Mouse (Mus musculus): ENCODE data around the gene Sox15. TPM values are rescaled to one million over a fixed set of nuclear protein-coding genes. Genes with fewer than 3 reads are reported as not detected.
"Not testable (repeated sequence)": the region's sequence is repeated elsewhere in the genome, so short reads cannot be mapped to it uniquely, and the experiment has no call there.

Sox15 gene
- polyA plus RNA-seq, 1 experiment from 2014 or later: not detected

- H3K27ac ChIP-seq (ENCODE audit: low read depth, low read length): not testable (repeated sequence)
Observed at GRCm38 (mm10) chr11:69702886-69703285, 47.8 kb downstream of the Sox15 start.

GRCm38 (mm10) chr11:69703381-69703780 is 48.3 kb downstream of the Sox15 start:
- WGBS: 59% methylated on average over 2 of the region's 3 CpGs
- H3K27ac ChIP-seq (ENCODE audit: low read depth, low read length); H3K4me3 ChIP-seq (ENCODE audit: low read depth, low read length); H3K4me1 ChIP-seq (ENCODE audit: control insufficient read depth, insufficient read depth, low read length); H3K9ac ChIP-seq (replicated peaks; ENCODE audit: low read depth, low read length); H3K9me3 ChIP-seq (ENCODE audit: control insufficient read depth, low read length); H3K27me3 ChIP-seq (ENCODE audit: control insufficient read depth, insufficient read depth, low read length); H3K4me2 ChIP-seq (ENCODE audit: low read depth, low read length); H3K36me3 ChIP-seq (ENCODE audit: control insufficient read depth, insufficient read depth, low read length); ATAC-seq (ENCODE audit: low read depth): not testable (repeated sequence)

More at GRCm38 (mm10) chr11:69702886-69703285, 47.8 kb downstream of the Sox15 start:
- not testable (repeated sequence) for H3K27me3 ChIP-seq (ENCODE audit: control insufficient read depth, insufficient read depth, low read length); H3K4me3 ChIP-seq (ENCODE audit: low read depth, low read length); H3K4me1 ChIP-seq (ENCODE audit: control insufficient read depth, insufficient read depth, low read length); H3K9me3 ChIP-seq (ENCODE audit: control insufficient read depth, low read length); H3K9ac ChIP-seq (replicated peaks; ENCODE audit: low read depth, low read length); ATAC-seq (ENCODE audit: low read depth); H3K36me3 ChIP-seq (ENCODE audit: control insufficient read depth, insufficient read depth, low read length); H3K4me2 ChIP-seq (ENCODE audit: low read depth, low read length)
- 93% methylated on average over 10 of the region's 10 CpGs for WGBS

DNA sequence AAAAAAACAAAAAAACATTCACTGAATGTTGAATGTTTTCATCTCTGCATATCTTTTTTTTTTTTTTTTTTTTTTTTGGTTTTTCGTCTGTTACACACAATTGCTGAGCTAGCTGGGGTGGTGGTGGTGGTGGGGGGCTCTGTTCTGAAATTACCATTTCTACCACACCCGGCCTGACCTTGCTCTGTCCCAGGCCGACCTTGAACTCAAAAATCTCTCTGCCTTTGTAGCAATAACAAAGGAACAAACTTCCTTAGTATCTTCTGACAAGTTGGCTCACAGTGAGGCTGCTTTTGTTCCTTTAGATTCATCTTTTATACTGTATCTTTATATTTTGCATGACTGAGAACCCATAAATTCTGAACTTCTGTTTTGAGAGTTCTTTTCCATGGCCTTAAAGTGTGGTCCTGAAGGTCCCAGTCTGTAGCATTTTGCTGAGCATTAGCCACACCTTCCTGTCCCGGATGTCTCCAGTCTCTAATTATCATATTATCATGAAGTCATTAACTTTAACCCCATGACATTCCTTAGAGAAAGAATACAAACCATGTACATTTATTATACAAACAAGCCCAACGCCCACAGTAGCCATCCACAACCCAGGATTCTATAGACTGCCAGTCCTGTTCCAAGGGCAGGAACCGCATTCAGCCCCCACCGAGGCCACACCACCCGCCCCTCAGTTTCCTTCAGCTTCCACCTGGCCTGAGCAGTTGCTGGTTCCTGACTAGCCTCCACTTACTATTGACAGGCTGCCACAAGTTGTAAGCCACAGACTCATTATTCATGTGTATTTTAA is 48.9 kb downstream of the Sox15 start:
- Histone ChIP-seq H3K4me2 (ENCODE audit: low read depth, low read length) (no peak overlapping the region), H3K27ac (ENCODE audit: low read depth, low read length) (no peak overlapping the region), H3K27me3 (ENCODE audit: control insufficient read depth, insufficient read depth, low read length) (no peaks in the 10 kb centered on the region), H3K9ac (replicated peaks; ENCODE audit: low read depth, low read length) (no peak overlapping the region), H3K9me3 (ENCODE audit: control insufficient read depth, low read length) (no peaks in the 10 kb centered on the region), H3K4me3 (ENCODE audit: low read depth, low read length) (no peak overlapping the region), H3K36me3 (ENCODE audit: control insufficient read depth, insufficient read depth, low read length) (no peaks in the 10 kb centered on the region), H3K4me1 (ENCODE audit: control insufficient read depth, insufficient read depth, low read length) (no peaks in the 10 kb centered on the region)
- WGBS: 78% methylated on average over 8 of the region's 8 CpGs
- ATAC-seq (ENCODE audit: low read depth): no peak

- Histone ChIP-seq H3K9ac (replicated peaks; ENCODE audit: low read depth, low read length) (no peak overlapping the region), H3K9me3 (ENCODE audit: control insufficient read depth, low read length) (no peaks in the 10 kb centered on the region), H3K27ac (ENCODE audit: low read depth, low read length) (no peak overlapping the region), H3K4me2 (ENCODE audit: low read depth, low read length) (no peak overlapping the region), H3K27me3 (ENCODE audit: control insufficient read depth, insufficient read depth, low read length) (no peaks in the 10 kb centered on the region), H3K36me3 (ENCODE audit: control insufficient read depth, insufficient read depth, low read length) (no peaks in the 10 kb centered on the region), H3K4me1 (ENCODE audit: control insufficient read depth, insufficient read depth, low read length) (no peaks in the 10 kb centered on the region), H3K4me3 (ENCODE audit: low read depth, low read length) (no peak overlapping the region)
- ATAC-seq (ENCODE audit: low read depth): no peak
- 46% methylated on average over 2 of the region's 2 CpGs for WGBS
Observed at GRCm38 (mm10) chr11:69704613-69705010, 49.5 kb downstream of the Sox15 start.

MicroRNAs encoded within 50 kb of the gene (microRNA counts, 519-probe panel; counts per million panel counts)
- microRNA mmu-miR-1934: not detected
- microRNA mmu-miR-467f: 3,653 counts per million, percentile 31 among the panel's probes with 10 or more counts

Small RNA genes within 50 kb of the gene (microRNA-seq; reads per million reads assigned to microRNA genes)
- gene Mir1934 (1.4 reads per million), gene Mir467f (not detected)

Other genes starting within 250 kb of the Sox15 start
- 36.1 and 37.5 TPM in 2 replicates for gene Kdm6b, start 241.6 kb upstream of the Sox15 start, polyA plus RNA-seq (2014; fragmentation: Nextera tagmentation; extraction: Ambion mirVana)
- 5.7 and 6.9 TPM in 2 replicates for gene Dnah2, start 106.2 kb upstream of the Sox15 start, polyA plus RNA-seq (2014; fragmentation: Nextera tagmentation; extraction: Ambion mirVana)
- gene Efnb3, start 95.1 kb upstream of the Sox15 start, polyA plus RNA-seq (2014; fragmentation: Nextera tagmentation; extraction: Ambion mirVana): 23.2 and 35.6 TPM in 2 replicates
- gene Wrap53, start 75.1 kb upstream of the Sox15 start, polyA plus RNA-seq (2014; fragmentation: Nextera tagmentation; extraction: Ambion mirVana): 17.3 and 20.8 TPM in 2 replicates
- 54.6 and 68.8 TPM in 2 replicates for gene Trp53, start 75.0 kb upstream of the Sox15 start, polyA plus RNA-seq (2014; fragmentation: Nextera tagmentation; extraction: Ambion mirVana)
- 66.6 and 99.6 TPM in 2 replicates for gene Atp1b2, start 49.4 kb upstream of the Sox15 start, polyA plus RNA-seq (2014; fragmentation: Nextera tagmentation; extraction: Ambion mirVana)
- gene Shbg, start 37.4 kb upstream of the Sox15 start, polyA plus RNA-seq (2014; fragmentation: Nextera tagmentation; extraction: Ambion mirVana): not detected in 2 replicates
- gene Sat2, start 33.3 kb upstream of the Sox15 start, polyA plus RNA-seq (2014; fragmentation: Nextera tagmentation; extraction: Ambion mirVana): 23.8 and 25.1 TPM in 2 replicates
- gene Fxr2, start 22.3 kb upstream of the Sox15 start, polyA plus RNA-seq (2014; fragmentation: Nextera tagmentation; extraction: Ambion mirVana): 31.1 and 34.0 TPM in 2 replicates
- gene Mpdu1, start 7.3 kb downstream of the Sox15 start, polyA plus RNA-seq (2014; fragmentation: Nextera tagmentation; extraction: Ambion mirVana): 40.7 and 63.4 TPM in 2 replicates
- gene Cd68, start 10.8 kb downstream of the Sox15 start, polyA plus RNA-seq (2014; fragmentation: Nextera tagmentation; extraction: Ambion mirVana): 3.7 and 11.2 TPM in 2 replicates
- 503 and 643 TPM in 2 replicates for gene Eif4a1, start 17.1 kb downstream of the Sox15 start, polyA plus RNA-seq (2014; fragmentation: Nextera tagmentation; extraction: Ambion mirVana)
- 104 and 116 TPM in 2 replicates for gene Senp3, start 26.8 kb downstream of the Sox15 start, polyA plus RNA-seq (2014; fragmentation: Nextera tagmentation; extraction: Ambion mirVana)
- 0.24 and 0.72 TPM in 2 replicates for gene Tnfsf13, start 30.5 kb downstream of the Sox15 start, polyA plus RNA-seq (2014; fragmentation: Nextera tagmentation; extraction: Ambion mirVana)
- 2.1 and 3.4 TPM in 2 replicates for gene Tnfsf12, start 40.5 kb downstream of the Sox15 start, polyA plus RNA-seq (2014; fragmentation: Nextera tagmentation; extraction: Ambion mirVana)
- 0.75 and 1.8 TPM in 2 replicates for gene Tnfsfm13, start 40.8 kb downstream of the Sox15 start, polyA plus RNA-seq (2014; fragmentation: Nextera tagmentation; extraction: Ambion mirVana)
- 23.5 and 30.7 TPM in 2 replicates for gene Polr2a, start 103.3 kb downstream of the Sox15 start, polyA plus RNA-seq (2014; fragmentation: Nextera tagmentation; extraction: Ambion mirVana)
- gene Slc35g3, start 106.7 kb downstream of the Sox15 start, polyA plus RNA-seq (2014; fragmentation: Nextera tagmentation; extraction: Ambion mirVana): not detected in 2 replicates
- gene Zbtb4, start 110.6 kb downstream of the Sox15 start, polyA plus RNA-seq (2014; fragmentation: Nextera tagmentation; extraction: Ambion mirVana): 4.3 and 6.0 TPM in 2 replicates
- 0.78 and 1.3 TPM in 2 replicates for gene Chrnb1, start 140.6 kb downstream of the Sox15 start, polyA plus RNA-seq (2014; fragmentation: Nextera tagmentation; extraction: Ambion mirVana)
- 6.4 and 9.1 TPM in 2 replicates for gene Fgf11, start 146.5 kb downstream of the Sox15 start, polyA plus RNA-seq (2014; fragmentation: Nextera tagmentation; extraction: Ambion mirVana)
- gene Tmem102, start 150.3 kb downstream of the Sox15 start, polyA plus RNA-seq (2014; fragmentation: Nextera tagmentation; extraction: Ambion mirVana): 0.68 and 0.76 TPM in 2 replicates
- gene Gm39566, start 160.0 kb downstream of the Sox15 start, polyA plus RNA-seq (2014; fragmentation: Nextera tagmentation; extraction: Ambion mirVana): not detected in 2 replicates
- gene Spem2, start 163.2 kb downstream of the Sox15 start, polyA plus RNA-seq (2014; fragmentation: Nextera tagmentation; extraction: Ambion mirVana): 0.16 TPM in 1 of 2 replicates, not detected in the other
- 0.35 and 0.40 TPM in 2 replicates for gene Spem1, start 166.9 kb downstream of the Sox15 start, polyA plus RNA-seq (2014; fragmentation: Nextera tagmentation; extraction: Ambion mirVana)
- 24.2 and 31.3 TPM in 2 replicates for gene Nlgn2, start 182.5 kb downstream of the Sox15 start, polyA plus RNA-seq (2014; fragmentation: Nextera tagmentation; extraction: Ambion mirVana)
- 306 and 377 TPM in 2 replicates for gene Tmem256, start 183.2 kb downstream of the Sox15 start, polyA plus RNA-seq (2014; fragmentation: Nextera tagmentation; extraction: Ambion mirVana)
- 36.3 and 51.8 TPM in 2 replicates for gene Plscr3, start 191.1 kb downstream of the Sox15 start, polyA plus RNA-seq (2014; fragmentation: Nextera tagmentation; extraction: Ambion mirVana)
- gene Tnk1, start 203.4 kb downstream of the Sox15 start, polyA plus RNA-seq (2014; fragmentation: Nextera tagmentation; extraction: Ambion mirVana): 0.28 TPM in 1 of 2 replicates, not detected in the other
- not detected in 2 replicates for gene Tmem95, start 222.7 kb downstream of the Sox15 start, polyA plus RNA-seq (2014; fragmentation: Nextera tagmentation; extraction: Ambion mirVana)
- 0.80 and 2.0 TPM in 2 replicates for gene Kctd11, start 226.1 kb downstream of the Sox15 start, polyA plus RNA-seq (2014; fragmentation: Nextera tagmentation; extraction: Ambion mirVana)
- 0.17 and 0.33 TPM in 2 replicates for gene Acap1, start 240.2 kb downstream of the Sox15 start, polyA plus RNA-seq (2014; fragmentation: Nextera tagmentation; extraction: Ambion mirVana)
- 7.1 and 7.8 TPM in 2 replicates for gene 2810408A11Rik, start 245.7 kb downstream of the Sox15 start, polyA plus RNA-seq (2014; fragmentation: Nextera tagmentation; extraction: Ambion mirVana)
- gene Neurl4, start 245.8 kb downstream of the Sox15 start, polyA plus RNA-seq (2014; fragmentation: Nextera tagmentation; extraction: Ambion mirVana): 26.2 and 27.8 TPM in 2 replicates